Mouse (Mus musculus) liver, adult 2 months (tissue): ENCODE measurements around the gene Sco1.

Experiments used
- CTCF ChIP-seq: fragments of 200-500 bp; IDR thresholded peaks from 2 replicates; pipeline ENCODE4 v1.5.1; 2011; ENCODE audit warnings: low read depth, low read length, control low read depth
- POLR2A ChIP-seq: fragments of 200-500 bp; IDR thresholded peaks from 2 replicates; pipeline ENCODE4 v1.6.1; 2011; ENCODE audit warnings: low read length, control low read depth; ENCODE audit not compliant: insufficient read depth; ENCODE audit errors: extremely low read depth

DNA sequence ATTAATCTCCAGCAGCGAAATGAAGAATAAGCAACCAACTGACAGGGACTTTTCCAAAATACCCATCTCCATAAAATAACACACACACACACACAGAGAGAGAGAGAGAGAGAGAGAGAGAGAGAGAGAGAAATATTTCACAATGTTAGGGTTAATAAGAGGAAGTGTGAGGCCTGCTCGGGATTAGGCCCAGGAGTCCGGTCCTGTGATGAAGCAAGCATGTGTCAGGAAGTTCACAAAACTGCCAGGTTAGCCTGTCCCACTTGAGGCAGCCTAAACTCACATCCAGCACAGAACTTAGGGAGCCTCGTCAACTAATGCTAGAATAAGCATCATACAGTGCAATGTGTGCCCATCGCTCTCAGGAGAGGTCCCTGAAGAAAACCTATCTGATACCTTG, 5.3 kb upstream of the Sco1 start:
- TF ChIP-seq CTCF (no peak), POLR2A (no peak)
